Mouse (Mus musculus) ES-Bruce4 (cell line): ENCODE measurements at regions not wholly inside any gene's neighbourhood (a gene's known extent, or its start where the extent isn't known, plus 50 kb on each side); places are given as distances from the start of the nearest gene placed in this dataset.

ENCODE experiments used
- H3K27ac ChIP-seq: 2 replicates; pipeline ENCODE4 v1.5.1; 2012; ENCODE audit warnings: low read length, inconsistent platforms; ENCODE audit not compliant: insufficient read depth
- H3K27me3 ChIP-seq: 2 replicates; pipeline ENCODE4 v1.6.1; 2012; ENCODE audit warnings: mild to moderate bottlenecking, low read length, inconsistent platforms; ENCODE audit not compliant: control insufficient read depth, poor library complexity, insufficient read depth, severe bottlenecking
- H3K36me3 ChIP-seq: 2 replicates; pipeline ENCODE4 v1.6.1; 2012; ENCODE audit warnings: inconsistent platforms, mild to moderate bottlenecking, low read length, moderate library complexity; ENCODE audit not compliant: control insufficient read depth, poor library complexity, insufficient read depth, severe bottlenecking
- H3K4me1 ChIP-seq: one replicate; pipeline ENCODE4 v1.8.1; 2011; ENCODE audit warnings: low read length; ENCODE audit not compliant: control insufficient read depth, insufficient read depth
- H3K4me3 ChIP-seq: 2 replicates; pipeline ENCODE4 v1.5.1; 2011; ENCODE audit warnings: low read depth, mild to moderate bottlenecking, low read length
- H3K9ac ChIP-seq: 2 replicates; pipeline ENCODE4 v1.6.1; 2012; ENCODE audit warnings: low read depth, mild to moderate bottlenecking, inconsistent platforms; ENCODE audit not compliant: poor library complexity, severe bottlenecking
- H3K9me3 ChIP-seq: replicated peaks from 2 replicates; pipeline ENCODE4 v1.6.1; 2012; ENCODE audit warnings: mild to moderate bottlenecking, low read length, inconsistent platforms; ENCODE audit not compliant: control insufficient read depth, poor library complexity, insufficient read depth, severe bottlenecking
- CTCF ChIP-seq: IDR thresholded peaks from one replicate; pipeline ENCODE4 v1.8.1; 2011; ENCODE audit warnings: low read depth, low read length
- EP300 ChIP-seq: IDR thresholded peaks from 2 replicates; pipeline ENCODE4 v1.6.1; 2011; ENCODE audit warnings: low read depth, low read length; ENCODE audit not compliant: insufficient read depth
- POLR2A ChIP-seq: IDR thresholded peaks from one replicate; pipeline ENCODE4 v1.8.1; 2011; ENCODE audit warnings: low read length; ENCODE audit not compliant: insufficient read depth

DNA sequence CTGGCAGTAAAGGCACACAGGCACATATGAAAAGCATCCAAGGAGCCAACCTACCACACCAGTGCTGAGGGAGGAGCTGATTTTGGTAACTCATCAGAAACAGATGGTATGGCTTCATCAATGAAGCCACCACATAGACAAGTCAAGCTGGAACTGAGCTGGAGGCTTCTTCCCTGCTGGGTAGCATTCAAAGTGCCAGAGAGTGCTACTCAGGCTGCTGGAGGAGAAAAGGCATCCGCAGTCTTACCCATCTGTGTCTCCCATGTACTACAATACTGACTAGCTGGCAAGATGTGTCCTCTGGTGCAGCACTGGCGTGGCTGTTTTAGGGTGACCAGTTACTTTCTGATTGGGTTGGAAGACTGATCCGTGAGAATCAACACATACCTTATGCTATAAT, 87.3 kb downstream of the Fam76b start:
- H3K4me1 ChIP-seq, result no peaks in the 10 kb centered on the region
- H3K4me3 ChIP-seq, result no peak overlapping the region
- no peak for TF ChIP-seq EP300
- TF ChIP-seq POLR2A, result no peak
- TF ChIP-seq CTCF, result no peak
- no peaks in the 10 kb centered on the region for H3K9me3 ChIP-seq
- H3K9ac ChIP-seq, result no peak overlapping the region
- H3K27ac ChIP-seq, result no peak overlapping the region
- no peaks in the 10 kb centered on the region for H3K36me3 ChIP-seq
- no peaks in the 10 kb centered on the region for H3K27me3 ChIP-seq

DNA sequence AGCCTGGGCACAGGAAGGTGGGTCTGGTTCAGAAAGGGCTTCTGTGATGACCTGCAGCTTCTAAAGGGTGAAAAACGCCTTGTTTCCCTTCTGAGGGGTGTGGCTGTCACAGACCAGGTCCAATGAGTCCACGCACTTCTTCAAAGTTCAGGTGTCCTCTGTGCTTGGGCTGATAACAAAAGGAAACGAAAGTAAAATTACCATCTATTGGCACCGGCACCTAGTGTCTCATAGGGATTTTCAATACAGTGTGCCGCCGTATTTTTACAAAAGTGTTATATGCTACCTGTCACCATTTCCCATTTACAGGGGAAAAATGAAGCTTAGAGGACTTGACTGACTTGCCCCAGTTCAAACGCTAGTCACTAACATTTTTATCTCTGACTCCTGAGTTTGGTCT, 89.3 kb downstream of the Fam76b start:
- no peaks in the 10 kb centered on the region for H3K27me3 ChIP-seq
- no peaks in the 10 kb centered on the region for H3K9me3 ChIP-seq
- TF ChIP-seq CTCF (no peak), EP300 (no peak), POLR2A (no peak)
- no peak overlapping the region for H3K9ac ChIP-seq
- no peak overlapping the region for H3K27ac ChIP-seq
- no peak overlapping the region for H3K4me3 ChIP-seq
- no peaks in the 10 kb centered on the region for H3K4me1 ChIP-seq
- no peaks in the 10 kb centered on the region for H3K36me3 ChIP-seq

DNA sequence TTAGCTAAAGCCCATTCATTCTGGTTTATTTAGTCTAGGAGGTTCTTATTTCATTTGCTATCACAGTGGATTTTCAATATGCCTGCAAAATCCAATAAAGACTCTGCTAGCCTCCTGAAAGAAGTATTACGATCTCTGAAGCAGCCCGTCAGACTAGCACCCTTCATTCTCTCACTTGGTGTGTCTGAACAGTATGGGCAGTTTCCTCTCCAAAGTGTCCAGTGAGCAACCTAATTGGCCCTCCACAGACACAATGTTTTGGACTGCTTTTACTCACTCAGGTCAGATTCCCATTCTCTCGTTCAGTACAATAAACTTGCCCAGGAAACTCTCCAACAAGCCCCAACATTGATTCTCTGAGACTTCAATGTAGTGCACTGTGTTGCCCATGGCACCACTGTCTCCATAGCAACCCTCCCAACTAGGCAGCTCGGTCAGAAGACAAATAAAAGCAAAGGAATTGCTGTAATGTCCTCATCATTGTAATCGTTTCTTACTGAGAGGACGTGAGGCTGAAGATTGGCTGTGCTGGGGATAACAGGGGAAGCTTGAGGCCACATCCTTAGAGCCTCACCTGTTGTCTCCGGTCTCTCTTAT, 91.2 kb downstream of the Fam76b start:
- Histone ChIP-seq H3K27ac (no peak overlapping the region), H3K4me1 (no peaks in the 10 kb centered on the region), H3K9me3 (no peaks in the 10 kb centered on the region), H3K36me3 (no peaks in the 10 kb centered on the region), H3K27me3 (no peaks in the 10 kb centered on the region), H3K9ac (no peak overlapping the region), H3K4me3 (no peak overlapping the region)
- TF ChIP-seq EP300 (no peak), CTCF (no peak), POLR2A (no peak)

DNA sequence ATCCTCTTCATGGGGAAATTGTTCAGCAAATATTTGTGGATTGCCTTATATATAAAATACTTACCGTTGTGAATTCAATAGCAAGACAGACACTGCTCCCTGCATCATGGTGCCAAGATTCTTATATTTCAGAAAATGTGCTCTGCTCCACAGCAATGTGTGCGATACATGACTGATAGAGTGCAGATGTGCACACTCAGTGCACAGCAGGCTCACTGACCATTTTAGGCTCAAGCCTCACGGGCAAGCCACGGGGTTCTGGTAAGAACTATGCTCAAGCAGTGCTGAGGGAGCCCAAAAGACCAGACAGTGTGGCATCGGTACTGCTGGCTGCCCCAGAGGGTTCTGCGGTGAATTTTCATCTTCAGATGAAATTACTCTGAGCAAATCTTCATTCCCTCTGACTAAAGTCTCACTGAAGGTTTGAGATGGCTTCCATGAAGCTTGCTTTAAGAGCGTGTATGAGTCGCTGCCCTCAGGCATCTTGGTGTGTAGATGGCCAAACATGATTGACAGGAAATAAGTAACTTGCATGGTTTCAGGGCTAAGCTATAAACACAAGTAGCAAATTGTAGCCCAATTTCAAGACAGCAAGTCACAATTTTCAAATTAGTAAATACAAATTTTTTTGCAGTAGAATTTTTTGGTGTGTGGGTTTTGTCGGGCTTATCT, 92.4 kb downstream of the Fam76b start:
- TF ChIP-seq CTCF, result no peak
- no peak for TF ChIP-seq EP300
- no peak for TF ChIP-seq POLR2A
- Histone ChIP-seq H3K4me3 (no peak overlapping the region), H3K36me3 (no peaks in the 10 kb centered on the region), H3K9me3 (no peaks in the 10 kb centered on the region), H3K27me3 (no peaks in the 10 kb centered on the region), H3K4me1 (no peaks in the 10 kb centered on the region), H3K27ac (no peak overlapping the region), H3K9ac (no peak overlapping the region)

DNA sequence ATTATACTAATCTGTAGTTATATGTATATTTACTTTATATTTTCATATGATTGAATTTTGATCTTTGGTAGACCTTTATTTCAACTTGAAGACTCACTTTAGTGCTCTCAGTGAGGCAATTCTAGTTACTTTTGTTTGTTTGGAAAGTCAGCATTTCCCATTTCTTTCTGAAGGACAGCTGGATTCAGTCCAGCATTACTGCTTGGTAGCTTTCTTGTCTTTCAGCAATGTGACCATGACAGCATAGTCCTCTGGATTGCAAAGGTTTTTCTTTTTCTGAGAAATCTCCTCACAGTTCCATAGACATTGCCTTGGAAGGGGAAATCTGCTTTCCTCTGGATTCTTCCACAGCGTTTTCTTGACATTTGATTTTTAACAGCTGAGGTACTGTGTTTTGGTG, 93.1 kb downstream of the Fam76b start:
- Histone ChIP-seq H3K27me3 (no peaks in the 10 kb centered on the region), H3K27ac (no peak overlapping the region)

DNA sequence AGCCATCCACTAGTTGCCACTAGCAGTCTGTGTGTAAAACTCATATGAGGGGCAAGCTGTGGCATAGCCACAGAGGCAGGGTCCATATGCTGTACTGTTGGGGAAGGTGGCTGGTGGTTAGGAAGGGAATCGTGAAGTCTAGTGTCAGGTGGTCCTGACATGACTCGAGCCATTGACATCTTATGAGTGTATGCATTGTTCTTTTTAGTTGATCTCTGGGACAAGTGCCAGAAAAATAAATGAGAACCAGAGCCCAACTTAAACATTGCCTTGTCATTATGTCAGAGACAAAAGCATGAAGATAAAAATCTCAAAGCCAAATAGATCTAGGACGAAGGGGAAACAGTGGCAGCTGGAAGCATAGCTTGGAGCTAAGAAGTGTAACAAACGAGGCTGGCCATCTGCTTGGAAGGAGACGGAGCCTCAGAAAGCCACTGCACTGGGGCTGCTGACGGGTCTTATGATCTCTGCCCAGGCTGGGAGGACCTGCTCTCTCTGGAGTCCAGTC, 104.5 kb downstream of the Fam76b start:
- Histone ChIP-seq H3K27me3 (no peaks in the 10 kb centered on the region), H3K9me3 (no peaks in the 10 kb centered on the region), H3K36me3 (no peaks in the 10 kb centered on the region), H3K27ac (no peak overlapping the region), H3K4me1 (no peaks in the 10 kb centered on the region), H3K9ac (no peak overlapping the region), H3K4me3 (no peak overlapping the region)
- no peak for TF ChIP-seq EP300
- no peak for TF ChIP-seq CTCF
- TF ChIP-seq POLR2A, result no peak

More for the DNA sequence above, 93.1 kb downstream of the Fam76b start:
- Histone ChIP-seq H3K36me3 (no peaks in the 10 kb centered on the region), H3K9ac (no peak overlapping the region), H3K4me3 (no peak overlapping the region), H3K9me3 (no peaks in the 10 kb centered on the region), H3K4me1 (no peaks in the 10 kb centered on the region)
- no peak for TF ChIP-seq EP300
- no peak for TF ChIP-seq POLR2A
- TF ChIP-seq CTCF, result no peak
